Mouse (Mus musculus) stomach, postnatal 0 days (tissue): ENCODE measurements around the gene Ccr4. TPM values are rescaled to one million over a fixed set of nuclear protein-coding genes. Genes with fewer than 3 reads are reported as not detected.

Experiments used
- ATAC-seq: fragments of 200-750 bp; cut with Nextera tagmentation; 2 replicates; pipeline ENCODE4 v1.8.0; 2017; ENCODE audit not compliant: low FRiP score, low TSS enrichment
- DNase-seq: peaks from one replicate; pipeline ENCODE4 v3.0.0-alpha.2; 2016; ENCODE audit warnings: low spot score
- H3K27ac ChIP-seq: fragments of 300-500 bp; sonication (generic); replicated peaks from 2 replicates; pipeline ENCODE4 v1.5.1; 2014; ENCODE audit warnings: mild to moderate bottlenecking, control low read depth
- H3K27me3 ChIP-seq: fragments of 300-500 bp; sonication (generic); 2 replicates; pipeline ENCODE4 v1.6.1; 2014; ENCODE audit warnings: low read length; ENCODE audit not compliant: control insufficient read depth, insufficient read depth
- H3K36me3 ChIP-seq: fragments of 300-500 bp; sonication (generic); 2 replicates; pipeline ENCODE4 v1.6.1; 2014; ENCODE audit warnings: low read length, mixed read lengths; ENCODE audit not compliant: control insufficient read depth, insufficient read depth
- H3K4me1 ChIP-seq: fragments of 300-500 bp; sonication (generic); replicated peaks from 2 replicates; pipeline ENCODE4 v1.6.1; 2014; ENCODE audit warnings: antibody characterized with exemption; ENCODE audit not compliant: control insufficient read depth, insufficient read depth
- H3K4me2 ChIP-seq: fragments of 300-500 bp; sonication (generic); replicated peaks from 2 replicates; pipeline ENCODE4 v1.6.1; 2014; ENCODE audit warnings: low read depth, mild to moderate bottlenecking, control low read depth, moderate library complexity
- H3K4me3 ChIP-seq: fragments of 300-500 bp; sonication (generic); 2 replicates; pipeline ENCODE4 v1.5.1; 2014; ENCODE audit warnings: low read depth, low read length, control low read depth
- H3K9ac ChIP-seq: fragments of 300-500 bp; sonication (generic); 2 replicates; pipeline ENCODE4 v1.6.1; 2014; ENCODE audit warnings: mild to moderate bottlenecking, low read length, control low read depth, mixed read lengths
- H3K9me3 ChIP-seq: fragments of 300-500 bp; sonication (generic); 2 replicates; pipeline ENCODE4 v1.6.1; 2016; ENCODE audit warnings: low read length; ENCODE audit not compliant: control insufficient read depth
- CTCF ChIP-seq: IDR thresholded peaks from 2 replicates; pipeline ENCODE4 v1.5.1; 2016; ENCODE audit warnings: antibody characterized with exemption, low read depth, mild to moderate bottlenecking, moderate library complexity
- EP300 ChIP-seq: optimal IDR thresholded peaks from 2 replicates; pipeline ENCODE3; 2016; ENCODE audit warnings: antibody characterized with exemption
- WGBS: fragments of 180-500 bp; shearing (Covaris S2); extraction: QIAGEN DNeasy Blood & Tissue Kit; methylation state at CpG from one replicate; pipeline ENCODE4 v1.1.7; 2014; 5-methylcytosine and 5-hydroxymethylcytosine counted together
- polyA plus RNA-seq: library from polyadenylated mRNA; unstranded; fragments of >200 nt; fragmentation: Nextera tagmentation; extraction: Ambion mirVana; gene quantifications from 2 replicates; pipeline ENCODE4 v1.2.1, GENCODE M21; 2015

Gene Ccr4
- polyA plus RNA-seq, 1 experiment from 2014 or later, result not detected

GRCm38 (mm10) chr9:114534747-114535517, 30.2 kb upstream of the Ccr4 start:
- H3K27ac ChIP-seq, result no peak overlapping the region
- 84% methylated on average over 9 of the region's 9 CpGs for WGBS
- H3K4me2 ChIP-seq, result no peak overlapping the region
- no peaks in the 10 kb centered on the region for H3K36me3 ChIP-seq
- no peak for ATAC-seq
- DNase-seq, result no peak
- no peak overlapping the region for H3K4me3 ChIP-seq
- TF ChIP-seq CTCF (no peak), EP300 (no peak)
- no peaks in the 10 kb centered on the region for H3K9me3 ChIP-seq
- no peaks in the 10 kb centered on the region for H3K27me3 ChIP-seq
- H3K4me1 ChIP-seq, result no peaks in the 10 kb centered on the region
- no peak overlapping the region for H3K9ac ChIP-seq

GRCm38 (mm10) chr9:114533848-114534247, 29.1 kb upstream of the Ccr4 start:
- no peaks in the 10 kb centered on the region for H3K27me3 ChIP-seq
- TF ChIP-seq CTCF, result no peak
- TF ChIP-seq EP300, result no peak
- H3K36me3 ChIP-seq, result no peaks in the 10 kb centered on the region
- DNase-seq (no peak), ATAC-seq (peak; percentile 38; the same call in 1 of the 2 replicates)
- no peak overlapping the region for H3K27ac ChIP-seq
- H3K4me2 ChIP-seq, result no peak overlapping the region
- no peak overlapping the region for H3K4me3 ChIP-seq
- no peaks in the 10 kb centered on the region for H3K4me1 ChIP-seq
- H3K9ac ChIP-seq, result no peak overlapping the region
- H3K9me3 ChIP-seq, result no peaks in the 10 kb centered on the region
- 63% methylated on average over 4 of the region's 4 CpGs for WGBS

GRCm38 (mm10) chr9:114531276-114531675, 26.6 kb upstream of the Ccr4 start:
- no peaks in the 10 kb centered on the region for H3K36me3 ChIP-seq
- H3K4me3 ChIP-seq, result no peak overlapping the region
- 29% methylated on average over 11 of the region's 11 CpGs for WGBS
- TF ChIP-seq EP300, result no peak
- TF ChIP-seq CTCF, result no peak
- no peak for ATAC-seq
- no peaks in the 10 kb centered on the region for H3K4me1 ChIP-seq
- no peaks in the 10 kb centered on the region for H3K9me3 ChIP-seq
- H3K9ac ChIP-seq, result no peak overlapping the region
- no peak for DNase-seq
- H3K4me2 ChIP-seq, result no peak overlapping the region
- no peaks in the 10 kb centered on the region for H3K27me3 ChIP-seq
- no peak overlapping the region for H3K27ac ChIP-seq

- H3K4me1 ChIP-seq, result no peaks in the 10 kb centered on the region
- H3K36me3 ChIP-seq, result no peaks in the 10 kb centered on the region
- 31% methylated on average over 9 of the region's 9 CpGs for WGBS
- H3K9ac ChIP-seq, result no peak overlapping the region
- H3K27ac ChIP-seq, result no peak overlapping the region
- H3K4me3 ChIP-seq, result no peak overlapping the region
- TF ChIP-seq CTCF (no peak), EP300 (no peak)
- no peak for ATAC-seq
- no peaks in the 10 kb centered on the region for H3K27me3 ChIP-seq
- H3K9me3 ChIP-seq, result no peaks in the 10 kb centered on the region
- DNase-seq, result peak; percentile 36
- no peak overlapping the region for H3K4me2 ChIP-seq
These were observed 23.9 kb upstream of the Ccr4 start for GRCm38 (mm10) chr9:114528680-114529048.

- TF ChIP-seq EP300 (no peak), CTCF (no peak)
- peak overlapping the region; percentile 23; the same call in 1 of the 2 replicates for H3K4me2 ChIP-seq
- peak; percentile 53 for DNase-seq
- H3K4me3 ChIP-seq, result no peak overlapping the region
- H3K36me3 ChIP-seq, result no peaks in the 10 kb centered on the region
- H3K9me3 ChIP-seq, result no peaks in the 10 kb centered on the region
- 0 out of 2 replicates have a peak, but pooled peaks have one; percentile 27 for ATAC-seq
- no peak overlapping the region for H3K9ac ChIP-seq
- H3K27me3 ChIP-seq, result no peaks in the 10 kb centered on the region
- H3K4me1 ChIP-seq, result no peaks in the 10 kb centered on the region
- no peak overlapping the region for H3K27ac ChIP-seq
- WGBS, result 22% methylated on average over 17 of the region's 17 CpGs
These were observed 23.4 kb upstream of the Ccr4 start for GRCm38 (mm10) chr9:114527992-114528679.

GRCm38 (mm10) chr9:114527085-114527484, 22.4 kb upstream of the Ccr4 start:
- Histone ChIP-seq H3K36me3 (no peaks in the 10 kb centered on the region), H3K4me2 (peak overlapping the region; percentile 47), H3K27ac (peak overlapping the region; percentile 63), H3K9me3 (no peaks in the 10 kb centered on the region), H3K9ac (no peak overlapping the region), H3K4me1 (no peaks in the 10 kb centered on the region), H3K4me3 (peak overlapping the region; percentile 13), H3K27me3 (no peaks in the 10 kb centered on the region)
- DNase-seq (peak; percentile 74), ATAC-seq (peak; percentile 54; the same call in 1 of the 2 replicates)
- TF ChIP-seq EP300, result no peak
- no peak for TF ChIP-seq CTCF
- 14% methylated on average over 16 of the region's 16 CpGs for WGBS
